Mouse (Mus musculus): ENCODE data around the gene Tango2. TPM values are rescaled to one million over a fixed set of nuclear protein-coding genes. Genes with fewer than 3 reads are reported as not detected.

The Tango2 gene
- polyA plus RNA-seq, 1 experiment from 2014 or later, result 16.9 TPM

DNA sequence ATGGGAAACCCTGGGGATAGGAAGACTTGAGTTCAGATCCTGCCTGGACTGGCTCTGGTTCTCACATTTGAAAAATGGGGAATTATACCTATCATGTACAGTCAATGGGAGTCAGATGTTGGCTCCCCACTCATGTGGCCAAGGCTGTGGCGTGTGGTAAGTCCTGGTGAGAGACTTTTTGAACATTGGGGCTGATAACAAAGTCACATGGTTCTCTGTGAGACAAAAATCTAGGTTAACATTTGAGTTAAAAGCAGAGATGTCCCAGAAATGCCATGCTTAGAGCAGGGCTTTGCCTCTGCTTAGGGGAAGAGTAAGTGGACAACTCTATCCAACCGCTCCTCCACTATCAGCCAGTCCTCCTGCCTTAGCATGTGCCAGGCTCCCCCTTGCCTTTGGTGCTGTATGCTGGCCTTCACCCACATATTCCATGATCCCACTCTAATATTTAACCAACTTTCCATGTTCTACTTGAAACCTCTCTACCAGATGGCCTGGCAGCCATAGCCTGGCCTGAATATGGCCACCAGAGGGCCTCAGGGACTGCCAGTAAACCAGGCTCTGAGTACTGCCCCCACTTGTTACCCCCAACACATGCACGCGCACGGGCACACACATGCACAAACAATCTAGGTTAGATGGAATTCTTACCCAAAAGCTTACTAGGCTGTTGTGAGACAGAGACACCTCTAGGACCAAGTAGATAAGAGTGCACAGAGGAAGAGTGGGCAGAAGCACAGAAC, 3.6 kb upstream of the Tango2 start:
- H3K27me3 ChIP-seq (ENCODE audit: control insufficient read depth, insufficient read depth, low read length), result no peaks in the 10 kb centered on the region; the same call in 1 of the 2 replicates
- no peaks in the 10 kb centered on the region for H3K4me1 ChIP-seq (replicated peaks; ENCODE audit: control insufficient read depth, insufficient read depth)
- no peak overlapping the region for H3K9ac ChIP-seq (ENCODE audit: low read length)
- DNase-seq (ENCODE audit: low spot score), result peak; percentile 39
- no peak overlapping the region for H3K4me2 ChIP-seq (replicated peaks; ENCODE audit: low read depth)
- no peaks in the 10 kb centered on the region for H3K9me3 ChIP-seq (ENCODE audit: control insufficient read depth, low read length)
- H3K4me3 ChIP-seq (ENCODE audit: low read depth, low read length), result no peak overlapping the region
- TF ChIP-seq EP300 (optimal IDR thresholded peaks at IDR 0.05) (no peak), CTCF (IDR thresholded peaks at IDR 0.05; ENCODE audit: low read depth) (peak; percentile 78)
- WGBS, result 62% methylated on average over 5 of the region's 5 CpGs
- no peaks in the 10 kb centered on the region for H3K36me3 ChIP-seq (ENCODE audit: control insufficient read depth, insufficient read depth, low read length)
- ATAC-seq (ENCODE audit: low FRiP score, low TSS enrichment), result no peak
- no peak overlapping the region for H3K27ac ChIP-seq (replicated peaks)

- TF ChIP-seq EP300 (optimal IDR thresholded peaks at IDR 0.05) (no peak), CTCF (IDR thresholded peaks at IDR 0.05; ENCODE audit: low read depth) (no peak)
- Histone ChIP-seq H3K9ac (ENCODE audit: low read length) (no peak overlapping the region), H3K4me1 (replicated peaks; ENCODE audit: control insufficient read depth, insufficient read depth) (no peaks in the 10 kb centered on the region), H3K4me3 (ENCODE audit: low read depth, low read length) (no peak overlapping the region), H3K9me3 (ENCODE audit: control insufficient read depth, low read length) (no peaks in the 10 kb centered on the region), H3K36me3 (ENCODE audit: control insufficient read depth, insufficient read depth, low read length) (no peaks in the 10 kb centered on the region), H3K27me3 (ENCODE audit: control insufficient read depth, insufficient read depth, low read length) (no peaks in the 10 kb centered on the region; the same call in 1 of the 2 replicates), H3K27ac (replicated peaks) (no peak overlapping the region), H3K4me2 (replicated peaks; ENCODE audit: low read depth) (no peak overlapping the region)
- ATAC-seq (ENCODE audit: low FRiP score, low TSS enrichment) (no peak), DNase-seq (ENCODE audit: low spot score) (no peak)
- WGBS, result 74% methylated on average over 12 of the region's 12 CpGs
Observed at GRCm38 (mm10) chr16:18349761-18350325, 1.9 kb upstream of the Tango2 start.

GRCm38 (mm10) chr16:18348601-18349175, 785 bp upstream of the Tango2 start:
- H3K36me3 ChIP-seq (ENCODE audit: control insufficient read depth, insufficient read depth, low read length), result no peaks in the 10 kb centered on the region
- TF ChIP-seq CTCF (IDR thresholded peaks at IDR 0.05; ENCODE audit: low read depth) (no peak), EP300 (optimal IDR thresholded peaks at IDR 0.05) (no peak)
- DNase-seq (ENCODE audit: low spot score) (peak; percentile 44), ATAC-seq (ENCODE audit: low FRiP score, low TSS enrichment) (no peak)
- H3K27me3 ChIP-seq (ENCODE audit: control insufficient read depth, insufficient read depth, low read length), result no peaks in the 10 kb centered on the region; the same call in 1 of the 2 replicates
- 2% methylated on average over 28 of the region's 28 CpGs for WGBS
- no peaks in the 10 kb centered on the region for H3K9me3 ChIP-seq (ENCODE audit: control insufficient read depth, low read length)
- H3K4me2 ChIP-seq (replicated peaks; ENCODE audit: low read depth), result peak overlapping the region; percentile 99
- peak overlapping the region; percentile 67 for H3K4me3 ChIP-seq (ENCODE audit: low read depth, low read length)
- H3K4me1 ChIP-seq (replicated peaks; ENCODE audit: control insufficient read depth, insufficient read depth), result no peaks in the 10 kb centered on the region
- no peak overlapping the region for H3K27ac ChIP-seq (replicated peaks)
- H3K9ac ChIP-seq (ENCODE audit: low read length), result peak overlapping the region; percentile 68

DNA sequence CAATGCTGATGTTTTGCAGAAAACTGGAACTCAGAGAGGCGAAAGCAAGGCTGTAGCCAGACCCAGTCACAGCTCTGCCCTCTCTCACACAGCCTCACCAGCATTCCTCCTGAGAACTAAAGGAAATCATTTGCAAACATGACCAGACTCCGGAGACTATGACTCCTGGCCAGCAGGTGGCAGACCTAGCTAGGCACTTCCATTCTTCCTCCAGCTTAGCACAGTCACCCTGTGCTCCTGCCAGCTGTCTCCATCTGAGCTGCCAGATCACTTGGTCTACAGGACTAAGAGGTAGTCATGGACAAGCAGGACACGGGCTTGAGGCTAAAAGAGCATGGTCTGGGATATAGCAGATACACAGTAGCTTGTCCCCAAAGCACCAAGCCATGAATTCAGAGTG, 2.7 kb downstream of the Tango2 start:
- no peak overlapping the region for H3K9ac ChIP-seq (ENCODE audit: low read length)
- H3K36me3 ChIP-seq (ENCODE audit: control insufficient read depth, insufficient read depth, low read length), result no peaks in the 10 kb centered on the region
- no peaks in the 10 kb centered on the region for H3K9me3 ChIP-seq (ENCODE audit: control insufficient read depth, low read length)
- 0 out of 2 replicates have a peak, but pooled peaks cover 8% of the 10 kb centered on the region for H3K4me1 ChIP-seq (replicated peaks; ENCODE audit: control insufficient read depth, insufficient read depth)
- peak; percentile 91 for DNase-seq (ENCODE audit: low spot score)
- no peak overlapping the region for H3K4me2 ChIP-seq (replicated peaks; ENCODE audit: low read depth)
- H3K4me3 ChIP-seq (ENCODE audit: low read depth, low read length), result no peak overlapping the region
- 1% methylated on average over 3 of the region's 3 CpGs for WGBS
- peak; percentile 41 for ATAC-seq (ENCODE audit: low FRiP score, low TSS enrichment)
- no peak overlapping the region for H3K27ac ChIP-seq (replicated peaks)
- no peaks in the 10 kb centered on the region; the same call in 1 of the 2 replicates for H3K27me3 ChIP-seq (ENCODE audit: control insufficient read depth, insufficient read depth, low read length)
- no peak for TF ChIP-seq EP300 (optimal IDR thresholded peaks at IDR 0.05)
- peak; percentile 96 for TF ChIP-seq CTCF (IDR thresholded peaks at IDR 0.05; ENCODE audit: low read depth)

DNA sequence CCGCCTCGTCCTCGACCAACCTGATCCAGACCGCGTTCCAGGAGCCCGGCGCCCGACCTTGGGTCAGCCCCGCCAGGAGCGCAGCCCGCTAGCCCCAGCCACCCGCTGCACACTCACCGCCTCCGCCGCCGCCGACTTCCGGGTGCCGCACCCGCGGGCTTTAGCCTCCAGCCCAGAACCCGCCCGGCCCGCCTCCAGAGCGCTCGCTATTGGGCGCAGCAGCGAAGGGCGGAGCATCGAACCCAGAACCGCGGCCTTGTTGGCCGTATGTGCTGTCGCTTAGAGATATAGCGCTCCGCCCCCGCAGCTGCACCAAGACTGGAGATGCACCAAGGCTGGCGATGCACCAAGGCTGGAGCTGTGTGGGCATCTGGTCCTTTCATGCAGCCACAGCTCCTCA, 4.1 kb downstream of the Tango2 start:
- Histone ChIP-seq H3K36me3 (ENCODE audit: control insufficient read depth, insufficient read depth, low read length) (no peaks in the 10 kb centered on the region), H3K27ac (replicated peaks) (no peak overlapping the region), H3K9me3 (ENCODE audit: control insufficient read depth, low read length) (no peaks in the 10 kb centered on the region), H3K27me3 (ENCODE audit: control insufficient read depth, insufficient read depth, low read length) (no peaks in the 10 kb centered on the region; the same call in 1 of the 2 replicates), H3K9ac (ENCODE audit: low read length) (peak overlapping the region; percentile 67), H3K4me1 (replicated peaks; ENCODE audit: control insufficient read depth, insufficient read depth) (0 out of 2 replicates have a peak, but pooled peaks cover 8% of the 10 kb centered on the region), H3K4me2 (replicated peaks; ENCODE audit: low read depth) (peak overlapping the region; percentile 77), H3K4me3 (ENCODE audit: low read depth, low read length) (peak overlapping the region; percentile 61)
- WGBS, result under 1% methylated on average over 38 of the region's 38 CpGs
- ATAC-seq (ENCODE audit: low FRiP score, low TSS enrichment) (peak; percentile 93), DNase-seq (ENCODE audit: low spot score) (peak; percentile 98)
- TF ChIP-seq CTCF (IDR thresholded peaks at IDR 0.05; ENCODE audit: low read depth), result peak; percentile 13; the same call in 1 of the 2 replicates
- no peak for TF ChIP-seq EP300 (optimal IDR thresholded peaks at IDR 0.05)

Measured in stomach, postnatal 0 days (tissue).